Mouse (Mus musculus) megakaryocyte, embryonic 14.5 days (primary cell): ENCODE data around the gene Rita1.

ENCODE experiments used
- FLI1 ChIP-seq: IDR thresholded peaks from 2 replicates; pipeline ENCODE4 v1.6.1; 2012; ENCODE audit warnings: low read length, inconsistent platforms, mixed read lengths
- GATA1 ChIP-seq: IDR thresholded peaks from 3 replicates; pipeline ENCODE4 v1.6.1; 2012; ENCODE audit warnings: mixed read lengths, low read length, inconsistent platforms, borderline replicate concordance

DNA sequence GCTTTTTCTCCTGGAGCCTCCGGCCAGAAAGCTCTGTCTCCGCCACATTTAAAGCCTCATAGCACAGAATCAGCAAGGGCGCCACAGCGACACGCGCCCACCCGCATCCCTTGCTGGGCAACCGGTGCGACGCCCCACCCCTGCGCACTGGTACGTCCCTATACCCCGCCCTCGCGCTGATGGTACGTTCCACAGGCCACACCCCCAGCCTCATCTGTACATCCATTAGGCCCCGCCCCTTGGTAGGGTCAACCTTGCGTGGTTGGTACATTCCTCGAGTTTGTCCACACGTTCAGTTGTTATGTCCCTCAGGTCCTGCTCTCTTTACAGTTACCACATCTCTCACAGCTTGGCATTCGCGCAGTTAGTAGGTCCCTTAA, at the start of gene Rita1, which contains the start of gene Ddx54:
- TF ChIP-seq GATA1 = no peak
- TF ChIP-seq FLI1 = no peak
